Mouse (Mus musculus) lung, postnatal 0 days (tissue): ENCODE data around the gene Npcd. TPM values are rescaled to one million over a fixed set of nuclear protein-coding genes. Genes with fewer than 3 reads are reported as not detected.

Experiments
- ATAC-seq: fragments of 200-750 bp; cut with Nextera tagmentation; 2 replicates; pipeline ENCODE4 v1.8.0; 2017; ENCODE audit warnings: moderate library complexity
- DNase-seq: peaks from one replicate; pipeline ENCODE4 v3.0.0-alpha.2; 2016; ENCODE audit warnings: low spot score
- H3K27ac ChIP-seq: fragments of 300-500 bp; sonication (generic); 2 replicates; pipeline ENCODE4 v1.5.1; 2014; ENCODE audit warnings: antibody characterized with exemption, mild to moderate bottlenecking, low read length, mixed read lengths
- H3K27me3 ChIP-seq: fragments of 300-500 bp; sonication (generic); replicated peaks from 2 replicates; pipeline ENCODE4 v1.6.1; 2014; ENCODE audit warnings: low read length, mixed read lengths; ENCODE audit not compliant: insufficient read depth
- H3K36me3 ChIP-seq: fragments of 300-500 bp; sonication (generic); 2 replicates; pipeline ENCODE4 v1.6.1; 2014; ENCODE audit warnings: low read length, mixed read lengths; ENCODE audit not compliant: insufficient read depth
- H3K4me1 ChIP-seq: fragments of 300-500 bp; sonication (generic); 2 replicates; pipeline ENCODE4 v1.6.1; 2014; ENCODE audit warnings: antibody characterized with exemption, low read depth, low read length, mixed read lengths; ENCODE audit not compliant: insufficient read depth
- H3K4me2 ChIP-seq: fragments of 300-500 bp; sonication (generic); replicated peaks from 2 replicates; pipeline ENCODE4 v1.6.1; 2014; ENCODE audit warnings: low read depth, mild to moderate bottlenecking, low read length, moderate library complexity, mixed read lengths
- H3K4me3 ChIP-seq: fragments of 300-500 bp; sonication (generic); 2 replicates; pipeline ENCODE4 v1.5.1; 2014; ENCODE audit warnings: low read depth, low read length
- H3K9ac ChIP-seq: fragments of 300-500 bp; sonication (generic); replicated peaks from 2 replicates; pipeline ENCODE4 v1.6.1; 2014; ENCODE audit warnings: low read depth, mild to moderate bottlenecking
- H3K9me3 ChIP-seq: fragments of 300-500 bp; sonication (generic); 2 replicates; pipeline ENCODE4 v1.6.1; 2016; ENCODE audit warnings: low read length, mixed read lengths
- CTCF ChIP-seq: IDR thresholded peaks from 2 replicates; pipeline ENCODE4 v1.5.1; 2016; ENCODE audit warnings: antibody characterized with exemption, mild to moderate bottlenecking
- EP300 ChIP-seq: IDR thresholded peaks from 2 replicates; pipeline ENCODE4 v1.6.1; 2016; ENCODE audit warnings: antibody characterized with exemption, mild to moderate bottlenecking, control low read depth
- WGBS: fragments of 180-500 bp; shearing (Covaris S2); extraction: QIAGEN DNeasy Blood & Tissue Kit; methylation state at CpG from one replicate; pipeline ENCODE4 v1.1.7; 2014; 5-methylcytosine and 5-hydroxymethylcytosine counted together
- polyA plus RNA-seq: library from polyadenylated mRNA; unstranded; fragments of >200 nt; fragmentation: Nextera tagmentation; extraction: Ambion mirVana; gene quantifications from 2 replicates; pipeline ENCODE4 v1.2.1, GENCODE M21; 2015

The Npcd gene
- polyA plus RNA-seq, 1 experiment from 2014 or later: not detected

GRCm38 (mm10) chr15:79785056-79785455 lies 49.0 kb downstream of the Npcd start:
- Histone ChIP-seq H3K4me2 (no peak overlapping the region), H3K27ac (no peak overlapping the region), H3K9ac (no peak overlapping the region), H3K36me3 (no peaks in the 10 kb centered on the region), H3K4me1 (no peaks in the 10 kb centered on the region), H3K27me3 (no peaks in the 10 kb centered on the region), H3K4me3 (no peak overlapping the region), H3K9me3 (no peaks in the 10 kb centered on the region)
- DNase-seq (no peak), ATAC-seq (no peak)
- 23% methylated on average over 1 of the region's 1 CpGs for WGBS
- no peak for TF ChIP-seq CTCF
- TF ChIP-seq EP300: no peak

- DNase-seq: no peak
- no peak within 1 kb of the TSS for H3K4me2 ChIP-seq
- no peak within 1 kb of the TSS for H3K4me3 ChIP-seq
- peaks cover 7% of the 10 kb centered on the region; the same call in 1 of the 2 replicates for H3K4me1 ChIP-seq
- no peaks in the 10 kb centered on the region for H3K36me3 ChIP-seq
- H3K27ac ChIP-seq: no peak within 1 kb of the TSS
- no peak for TF ChIP-seq EP300
- TF ChIP-seq CTCF: no peak
- no peak within 1 kb of the TSS for H3K9ac ChIP-seq
- ATAC-seq: no peak
- no peaks in the 10 kb centered on the region for H3K9me3 ChIP-seq
- H3K27me3 ChIP-seq: no peaks in the 10 kb centered on the region
Measured at GRCm38 (mm10) chr15:79777749-79778148, 56.3 kb downstream of the Npcd start, which contains the start of gene Dnal4. TSS of gene Dnal4 (minus strand) at chr15:79777849.

DNA sequence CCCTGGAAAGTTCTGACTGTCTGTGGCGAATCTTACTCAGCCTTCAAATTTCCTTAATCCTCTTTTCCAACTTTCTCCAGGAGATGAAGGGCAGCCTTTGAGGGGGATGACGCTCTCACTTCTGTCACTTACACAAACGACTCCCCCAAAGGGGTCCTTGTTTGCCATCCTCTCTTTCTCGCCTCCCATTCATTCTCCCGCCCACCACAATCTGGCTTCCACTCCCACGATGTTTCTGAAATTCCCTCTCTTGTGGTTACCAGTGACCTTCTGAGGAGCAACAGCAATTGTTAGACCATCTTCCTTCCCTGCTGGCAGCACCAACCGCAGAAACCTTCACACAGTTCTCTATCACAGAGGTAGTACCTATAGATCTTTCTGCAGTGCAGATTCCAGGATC lies 58.4 kb downstream of the Npcd start:
- TF ChIP-seq EP300: no peak
- TF ChIP-seq CTCF: no peak
- H3K27ac ChIP-seq: no peak overlapping the region
- no peak overlapping the region for H3K4me3 ChIP-seq
- DNase-seq (no peak), ATAC-seq (no peak)
- no peak overlapping the region for H3K4me2 ChIP-seq
- WGBS: 51% methylated on average over 7 of the region's 7 CpGs
- H3K27me3 ChIP-seq: no peaks in the 10 kb centered on the region
- peaks cover 7% of the 10 kb centered on the region; the same call in 1 of the 2 replicates for H3K4me1 ChIP-seq
- H3K9ac ChIP-seq: no peak overlapping the region
- H3K36me3 ChIP-seq: no peaks in the 10 kb centered on the region
- no peaks in the 10 kb centered on the region for H3K9me3 ChIP-seq

DNA sequence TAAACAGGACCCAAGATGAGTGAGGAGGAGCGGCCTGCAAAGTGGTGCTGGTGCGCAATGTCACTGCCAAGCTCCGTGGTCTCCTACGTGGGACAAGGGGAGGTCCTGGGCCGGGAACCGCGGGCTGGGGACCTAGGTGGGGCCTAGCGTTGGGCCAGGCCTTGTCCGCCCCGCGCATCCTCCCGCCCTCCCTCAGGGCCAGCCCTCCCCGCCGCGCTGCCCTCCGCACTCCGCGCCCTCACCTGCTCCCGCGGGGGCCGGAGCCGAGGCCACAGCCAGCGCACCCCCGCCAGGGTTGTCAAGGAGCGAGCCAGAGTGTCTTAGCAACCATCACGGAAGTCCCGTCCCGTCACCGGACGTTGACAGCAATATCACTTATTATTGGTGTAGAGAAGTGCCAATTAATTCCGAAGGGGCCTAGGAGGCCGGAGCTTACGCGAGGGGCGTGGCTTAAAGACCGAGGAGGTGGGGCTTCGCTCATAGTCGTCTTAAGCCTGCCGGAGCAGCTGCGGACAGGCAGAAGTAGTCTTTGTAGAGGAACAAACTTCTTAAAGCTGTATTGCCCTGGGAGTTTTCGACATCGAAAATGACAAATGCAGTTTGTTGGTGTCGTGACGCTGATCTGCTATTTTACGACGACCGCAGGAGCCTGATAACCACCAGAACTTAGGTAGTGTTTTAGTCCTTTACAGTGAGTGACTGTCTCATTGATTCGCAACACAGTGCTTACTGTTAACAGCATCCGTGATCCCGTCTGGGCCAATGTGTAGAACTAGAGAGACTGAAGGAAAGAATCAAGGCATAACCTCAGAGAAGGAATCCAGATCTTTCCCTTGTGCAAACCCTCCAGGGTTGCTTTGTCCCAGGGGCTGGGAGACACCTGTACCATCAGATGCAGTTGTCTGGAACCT lies 59.7 kb downstream of the Npcd start:
- no peaks in the 10 kb centered on the region for H3K9me3 ChIP-seq
- under 1% methylated on average over 49 of the region's 50 CpGs for WGBS

DNA sequence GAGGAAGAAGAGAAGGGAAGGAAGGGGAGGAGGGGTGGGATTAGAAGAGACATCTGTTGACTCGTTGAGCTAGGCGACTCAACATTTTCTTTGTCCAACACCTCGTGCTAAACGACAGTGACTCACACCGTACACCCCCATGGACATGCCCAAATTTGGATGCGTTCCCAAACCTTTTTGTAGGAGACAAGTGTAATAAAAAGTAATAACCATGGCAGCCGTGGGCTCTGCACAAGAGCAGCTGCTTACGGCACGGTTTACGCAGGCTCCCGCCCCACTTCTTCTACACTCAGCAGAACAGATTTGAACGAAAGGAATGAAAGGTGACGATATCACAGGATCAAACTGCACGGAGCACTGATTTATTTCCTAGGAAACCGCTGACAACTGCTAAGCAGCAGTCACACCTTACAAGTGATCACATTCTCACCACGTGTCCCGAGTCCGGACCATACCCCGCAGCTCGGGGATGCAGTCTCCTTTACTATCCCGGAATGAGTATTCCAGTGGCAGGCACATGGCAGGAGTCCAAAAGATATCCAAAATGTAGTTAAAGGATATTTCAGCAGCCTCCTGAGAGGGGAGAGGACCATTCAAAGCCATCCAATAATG lies 63.3 kb downstream of the Npcd start:
- no peak for ATAC-seq
- H3K4me1 ChIP-seq: peaks cover 22% of the 10 kb centered on the region; the same call in 1 of the 2 replicates
- no peaks in the 10 kb centered on the region for H3K27me3 ChIP-seq
- DNase-seq: no peak
- no peak overlapping the region for H3K4me2 ChIP-seq
- H3K4me3 ChIP-seq: no peak overlapping the region
- H3K9ac ChIP-seq: no peak overlapping the region
- TF ChIP-seq CTCF (no peak), EP300 (no peak)
- no peaks in the 10 kb centered on the region for H3K36me3 ChIP-seq
- WGBS: 58% methylated on average over 21 of the region's 21 CpGs
- H3K9me3 ChIP-seq: no peaks in the 10 kb centered on the region
- no peak overlapping the region for H3K27ac ChIP-seq

More for the DNA sequence above, 59.7 kb downstream of the Npcd start:
- Histone ChIP-seq H3K27ac (peak overlapping the region; percentile 76), H3K36me3 (no peaks in the 10 kb centered on the region), H3K4me1 (peaks cover 7% of the 10 kb centered on the region; the same call in 1 of the 2 replicates), H3K9ac (peak overlapping the region; percentile 76), H3K27me3 (no peaks in the 10 kb centered on the region), H3K4me3 (peak overlapping the region; percentile 90), H3K4me2 (peak overlapping the region; percentile 71)
- DNase-seq: peak; percentile 99
- ATAC-seq: peak; percentile 99
- TF ChIP-seq EP300 (no peak), CTCF (no peak)

- TF ChIP-seq EP300: no peak
- no peak for TF ChIP-seq CTCF
- peaks cover 17% of the 10 kb centered on the region; the same call in 1 of the 2 replicates for H3K4me1 ChIP-seq
- DNase-seq: no peak
- H3K4me3 ChIP-seq: no peak overlapping the region
- no peaks in the 10 kb centered on the region for H3K27me3 ChIP-seq
- no peaks in the 10 kb centered on the region for H3K9me3 ChIP-seq
- no peak overlapping the region for H3K9ac ChIP-seq
- H3K27ac ChIP-seq: peak overlapping the region; percentile 26; the same call in 1 of the 2 replicates
- WGBS: 48% methylated on average over 6 of the region's 6 CpGs
- no peak overlapping the region for H3K4me2 ChIP-seq
- ATAC-seq: no peak
- H3K36me3 ChIP-seq: no peaks in the 10 kb centered on the region
Measured at GRCm38 (mm10) chr15:79768302-79768701, 65.7 kb downstream of the Npcd start.
